Mouse (Mus musculus) kidney, embryonic 14.5 days (tissue): ENCODE measurements around the gene Irs2. TPM values are rescaled to one million over a fixed set of nuclear protein-coding genes. Genes with fewer than 3 reads are reported as not detected.

ENCODE experiments used
- ATAC-seq: fragments of 200-750 bp; cut with Nextera tagmentation; 2 replicates; pipeline ENCODE4 v1.8.0; 2017; ENCODE audit warnings: moderate number of reproducible peaks, mild to moderate bottlenecking, moderate TSS enrichment, moderate library complexity; ENCODE audit not compliant: low FRiP score, low TSS enrichment
- H3K27ac ChIP-seq: fragments of 300-500 bp; sonication (generic); 2 replicates; pipeline ENCODE4 v1.5.1; 2014; ENCODE audit warnings: low read depth, mild to moderate bottlenecking, low read length, moderate library complexity, mixed read lengths
- H3K27me3 ChIP-seq: fragments of 300-500 bp; sonication (generic); 2 replicates; pipeline ENCODE4 v1.6.1; 2014; ENCODE audit warnings: mild to moderate bottlenecking, low read length; ENCODE audit not compliant: control insufficient read depth, insufficient read depth
- H3K36me3 ChIP-seq: fragments of 300-500 bp; sonication (generic); 2 replicates; pipeline ENCODE4 v1.6.1; 2014; ENCODE audit warnings: low read length, mixed read lengths; ENCODE audit not compliant: control insufficient read depth, insufficient read depth
- H3K4me1 ChIP-seq: fragments of 300-500 bp; sonication (generic); 2 replicates; pipeline ENCODE4 v1.6.1; 2014; ENCODE audit warnings: low read length, mixed read lengths; ENCODE audit not compliant: control insufficient read depth, insufficient read depth
- H3K4me2 ChIP-seq: fragments of 300-500 bp; sonication (generic); replicated peaks from 2 replicates; pipeline ENCODE4 v1.6.1; 2014; ENCODE audit warnings: low read depth, mild to moderate bottlenecking, low read length
- H3K4me3 ChIP-seq: fragments of 300-500 bp; sonication (generic); 2 replicates; pipeline ENCODE4 v1.5.1; 2014; ENCODE audit warnings: mild to moderate bottlenecking, low read length
- H3K9ac ChIP-seq: fragments of 300-500 bp; sonication (generic); 2 replicates; pipeline ENCODE4 v1.6.1; 2014; ENCODE audit warnings: low read depth, mild to moderate bottlenecking, low read length, moderate library complexity
- H3K9me3 ChIP-seq: fragments of 300-500 bp; sonication (generic); 2 replicates; pipeline ENCODE4 v1.6.1; 2016; ENCODE audit warnings: low read length; ENCODE audit not compliant: control insufficient read depth
- WGBS: fragments of 180-500 bp; shearing (Covaris S2); extraction: QIAGEN DNeasy Blood & Tissue Kit; methylation state at CpG from one replicate; pipeline ENCODE4 v1.1.7; 2014; 5-methylcytosine and 5-hydroxymethylcytosine counted together
- polyA plus RNA-seq: library from polyadenylated mRNA; unstranded; fragments of >200 nt; fragmentation: Nextera tagmentation; extraction: Ambion mirVana; gene quantifications from 2 replicates; pipeline ENCODE4 v1.2.1, GENCODE M21; 2014

Irs2 gene
- polyA plus RNA-seq, 1 experiment from 2014 or later = 6.6 TPM

DNA sequence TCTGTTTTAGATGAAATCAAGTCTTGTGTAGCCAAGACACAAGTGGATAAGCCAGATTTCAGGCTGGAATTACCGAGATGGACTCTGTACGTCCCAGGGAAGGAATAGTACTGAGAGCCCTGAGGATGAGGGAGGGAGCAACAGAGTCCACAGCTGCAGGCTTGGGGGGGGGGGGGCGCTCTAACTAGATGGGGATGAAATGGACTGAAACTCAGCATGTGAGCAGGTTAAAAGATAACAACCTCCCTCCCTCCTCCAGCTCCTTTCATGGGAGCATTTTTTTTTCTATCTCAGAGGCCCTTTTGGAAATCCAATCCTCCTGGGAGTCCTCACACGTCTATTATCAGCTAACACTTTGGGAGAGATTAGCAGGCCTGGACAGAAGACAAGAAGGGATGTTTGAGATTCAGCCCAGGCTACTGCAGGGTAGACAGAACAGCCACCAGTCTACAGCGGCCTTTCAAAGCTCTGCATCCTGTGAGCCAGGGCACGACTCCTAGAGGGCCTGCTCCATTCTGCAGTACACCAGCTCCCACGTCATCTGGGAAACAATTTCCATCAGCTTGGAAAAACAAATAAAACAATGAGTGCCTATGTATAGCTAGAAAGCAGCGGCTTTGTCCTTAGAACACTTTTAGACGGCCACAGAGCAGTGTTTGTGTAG lies 50.8 kb downstream of the Irs2 start:
- H3K4me2 ChIP-seq = no peak overlapping the region
- H3K27me3 ChIP-seq = no peaks in the 10 kb centered on the region
- 18% methylated on average over 9 of the region's 9 CpGs for whole genome bisulfite sequencing
- no peak overlapping the region for H3K4me3 ChIP-seq
- H3K36me3 ChIP-seq = no peaks in the 10 kb centered on the region
- peaks cover 39% of the 10 kb centered on the region for H3K4me1 ChIP-seq
- ATAC-seq = no peak
- H3K9me3 ChIP-seq = no peaks in the 10 kb centered on the region
- no peak overlapping the region for H3K9ac ChIP-seq
- peak overlapping the region; percentile 32; the same call in 1 of the 2 replicates for H3K27ac ChIP-seq

DNA sequence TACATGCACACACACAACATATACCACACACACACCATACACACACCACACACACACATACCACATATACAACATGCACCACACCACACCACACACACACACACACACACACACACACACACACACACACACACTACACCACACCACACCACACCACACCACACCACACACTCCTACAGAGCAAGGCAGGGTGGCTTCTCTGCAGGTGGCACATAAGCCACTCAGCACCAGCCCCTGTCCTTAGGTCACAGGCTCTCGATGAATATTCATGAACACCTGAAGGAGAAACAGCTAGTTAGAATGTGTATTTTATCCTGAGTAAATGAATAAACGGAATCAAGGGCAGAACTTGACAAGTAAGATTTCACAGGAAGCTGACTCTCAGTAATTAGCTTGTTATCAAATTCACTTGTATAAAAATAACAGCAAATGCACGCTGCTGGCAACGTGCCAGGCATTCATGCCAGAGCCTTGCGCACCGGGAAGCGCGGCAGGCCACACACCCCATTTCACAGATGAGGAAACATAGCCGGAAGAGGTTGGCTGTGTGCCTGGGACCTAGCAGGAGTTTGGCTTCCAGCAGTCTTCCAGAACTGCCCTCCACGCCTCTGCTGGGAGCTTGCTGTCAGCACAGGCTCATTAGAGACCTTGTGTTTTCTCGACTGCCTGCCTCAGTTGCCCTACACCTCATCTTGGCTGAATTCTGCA lies 54.8 kb downstream of the Irs2 start:
- no peaks in the 10 kb centered on the region for H3K36me3 ChIP-seq
- WGBS = 34% methylated on average over 11 of the region's 11 CpGs
- H3K4me3 ChIP-seq = no peak overlapping the region
- ATAC-seq = peak; percentile 72
- H3K9ac ChIP-seq = no peak overlapping the region
- no peaks in the 10 kb centered on the region for H3K9me3 ChIP-seq
- H3K4me1 ChIP-seq = peaks cover 22% of the 10 kb centered on the region
- H3K27ac ChIP-seq = 0 out of 2 replicates have a peak overlapping the region, but pooled peaks have one; percentile 7
- H3K27me3 ChIP-seq = no peaks in the 10 kb centered on the region
- H3K4me2 ChIP-seq = no peak overlapping the region

DNA sequence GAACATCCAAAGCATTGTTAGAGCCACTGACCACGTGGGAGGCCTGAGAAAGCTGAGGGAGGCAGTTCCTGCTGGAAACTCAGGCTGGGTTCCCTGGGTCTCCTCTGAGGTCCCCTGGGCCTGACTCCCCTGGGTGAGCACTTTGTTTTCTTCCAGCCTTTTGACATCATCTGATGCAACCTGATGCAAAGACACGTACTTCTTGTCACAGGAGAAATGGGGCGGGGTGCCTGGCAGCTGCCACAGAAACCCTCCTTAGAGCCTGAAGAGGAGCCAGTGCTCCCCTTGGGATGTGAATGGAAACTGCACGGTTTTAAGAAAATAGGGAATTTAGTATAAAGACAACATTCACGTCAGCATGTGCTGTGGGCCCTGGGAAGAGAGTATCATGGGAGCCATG lies 55.6 kb downstream of the Irs2 start:
- Histone ChIP-seq H3K9me3 (no peaks in the 10 kb centered on the region), H3K4me2 (no peak overlapping the region), H3K4me1 (peaks cover 21% of the 10 kb centered on the region), H3K9ac (no peak overlapping the region), H3K27ac (no peak overlapping the region), H3K4me3 (no peak overlapping the region), H3K27me3 (no peaks in the 10 kb centered on the region), H3K36me3 (no peaks in the 10 kb centered on the region)
- no peak for ATAC-seq
- WGBS = 35% methylated on average over 5 of the region's 5 CpGs

DNA sequence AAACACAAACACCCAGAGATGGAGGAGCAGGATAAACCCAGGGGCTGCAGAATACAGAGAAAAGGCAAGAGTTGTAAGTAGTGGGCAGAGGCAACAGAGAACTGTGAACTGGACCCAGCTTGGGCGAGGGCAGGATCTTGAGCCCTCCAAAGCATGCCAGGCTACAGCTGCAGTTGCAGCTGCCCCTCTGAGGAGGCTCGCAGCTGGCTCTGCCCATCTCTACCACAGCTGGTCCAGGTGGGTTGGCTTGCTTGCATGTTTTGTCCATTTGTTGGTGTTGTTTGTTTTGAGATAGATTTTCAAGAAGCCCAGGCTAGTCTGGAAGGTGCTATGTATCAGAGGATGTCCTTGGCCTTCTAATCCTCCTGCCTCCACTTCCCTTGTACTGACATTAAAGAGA lies 56.0 kb downstream of the Irs2 start:
- Histone ChIP-seq H3K9ac (no peak overlapping the region), H3K4me2 (no peak overlapping the region), H3K36me3 (no peaks in the 10 kb centered on the region), H3K4me3 (no peak overlapping the region), H3K27me3 (no peaks in the 10 kb centered on the region), H3K9me3 (no peaks in the 10 kb centered on the region), H3K4me1 (peaks cover 19% of the 10 kb centered on the region), H3K27ac (no peak overlapping the region)
- no peak for ATAC-seq
- WGBS = 81% methylated on average over 2 of the region's 2 CpGs

DNA sequence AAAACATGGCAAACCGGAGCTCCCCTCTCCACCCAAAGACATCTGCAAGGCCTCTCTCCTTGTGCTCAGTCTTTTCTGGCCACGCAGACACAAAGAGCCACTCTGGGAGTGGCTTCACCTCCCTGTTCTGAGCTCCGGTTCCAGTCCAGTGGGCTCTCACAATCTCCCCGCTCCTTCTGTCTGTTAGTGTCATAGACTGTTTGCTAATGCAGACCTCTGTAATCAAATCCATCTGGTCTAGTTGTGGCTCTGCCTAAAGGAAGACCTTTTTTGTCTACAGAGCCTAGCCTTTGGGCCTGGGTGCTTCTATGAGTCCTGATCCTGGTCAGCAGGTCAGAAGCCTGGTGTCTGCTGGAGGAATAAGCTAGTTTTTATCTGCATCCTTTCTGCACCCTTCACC lies 56.7 kb downstream of the Irs2 start:
- 0 out of 2 replicates have a peak overlapping the region, but pooled peaks have one; percentile 26 for H3K27ac ChIP-seq
- H3K9me3 ChIP-seq = no peaks in the 10 kb centered on the region
- no peak overlapping the region for H3K4me2 ChIP-seq
- no peak overlapping the region for H3K4me3 ChIP-seq
- no peak overlapping the region for H3K9ac ChIP-seq
- no peaks in the 10 kb centered on the region for H3K36me3 ChIP-seq
- ATAC-seq = 0 out of 2 replicates have a peak, but pooled peaks have one; percentile 9
- no peaks in the 10 kb centered on the region for H3K27me3 ChIP-seq
- peaks cover 18% of the 10 kb centered on the region for H3K4me1 ChIP-seq
- 31% methylated on average over 4 of the region's 4 CpGs for WGBS

DNA sequence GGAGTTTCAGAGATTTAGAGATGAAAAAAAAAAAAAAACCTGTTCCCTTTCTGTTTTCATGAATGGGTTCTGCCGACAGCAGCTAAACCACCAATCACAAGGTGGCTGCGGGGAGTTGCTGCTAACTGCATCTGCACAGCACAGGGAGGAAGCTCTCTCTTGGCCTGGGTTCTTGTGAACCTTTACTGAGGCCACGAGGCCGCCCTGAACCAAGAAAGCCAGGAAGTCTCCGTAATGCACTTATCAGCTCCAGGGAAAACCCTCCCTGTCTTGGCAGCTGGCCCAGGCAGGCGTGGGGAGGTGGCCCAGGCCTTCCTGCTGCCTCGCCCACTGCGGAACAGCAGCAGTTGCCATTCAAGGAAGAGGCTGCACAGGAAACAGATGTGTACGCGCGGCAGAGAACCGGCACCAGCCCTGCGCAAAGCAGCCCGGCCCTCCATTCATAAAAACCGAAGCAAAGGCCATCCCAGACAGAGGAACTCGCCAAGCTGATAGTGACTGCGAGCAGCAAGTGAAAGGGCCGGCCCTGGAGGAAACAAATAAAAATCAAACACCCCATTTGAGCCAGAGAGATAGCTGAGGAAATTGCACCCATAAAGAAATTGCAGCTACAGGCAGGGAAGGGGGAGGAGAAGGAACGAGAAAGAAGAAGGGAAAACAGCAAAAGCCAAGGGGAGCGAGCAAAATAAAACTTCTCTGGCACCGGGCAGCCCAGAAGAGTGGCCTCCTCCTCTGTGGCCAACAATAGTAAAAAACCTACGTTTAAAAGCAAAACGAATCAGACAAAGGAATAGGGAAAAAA lies 62.1 kb downstream of the Irs2 start:
- Histone ChIP-seq H3K4me1 (peaks cover 29% of the 10 kb centered on the region), H3K4me3 (peak overlapping the region; percentile 13; the same call in 1 of the 2 replicates), H3K4me2 (peak overlapping the region; percentile 26), H3K36me3 (no peaks in the 10 kb centered on the region), H3K9me3 (no peaks in the 10 kb centered on the region), H3K27me3 (no peaks in the 10 kb centered on the region), H3K27ac (peak overlapping the region; percentile 86), H3K9ac (peak overlapping the region; percentile 50; the same call in 1 of the 2 replicates)
- 3% methylated on average over 23 of the region's 23 CpGs for WGBS
- ATAC-seq = peak; percentile 90

DNA sequence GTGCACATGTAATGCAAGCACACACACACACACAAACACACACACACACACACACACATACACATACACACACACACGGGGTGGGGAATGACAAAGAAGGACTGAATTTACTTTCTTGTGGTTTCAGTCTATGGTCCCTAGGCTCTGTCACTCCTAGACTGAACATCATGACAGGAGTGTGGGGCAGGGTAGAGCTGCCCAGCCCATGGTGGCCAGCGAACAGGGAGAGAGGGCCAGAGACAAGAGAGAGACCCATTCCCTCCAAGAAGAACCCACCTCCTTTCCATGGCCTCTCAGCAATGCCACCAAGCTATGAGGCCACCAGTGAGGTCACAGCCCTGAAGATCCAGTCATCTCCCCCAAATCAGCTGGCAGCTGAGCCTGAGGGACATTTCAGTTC lies 62.8 kb downstream of the Irs2 start:
- Histone ChIP-seq H3K36me3 (no peaks in the 10 kb centered on the region), H3K9ac (no peak overlapping the region), H3K4me2 (peak overlapping the region; percentile 26), H3K27ac (peak overlapping the region; percentile 86), H3K27me3 (no peaks in the 10 kb centered on the region), H3K9me3 (no peaks in the 10 kb centered on the region), H3K4me1 (peaks cover 29% of the 10 kb centered on the region), H3K4me3 (no peak overlapping the region)
- WGBS = 52% methylated on average over 2 of the region's 2 CpGs
- peak; percentile 29; the same call in 1 of the 2 replicates for ATAC-seq

DNA sequence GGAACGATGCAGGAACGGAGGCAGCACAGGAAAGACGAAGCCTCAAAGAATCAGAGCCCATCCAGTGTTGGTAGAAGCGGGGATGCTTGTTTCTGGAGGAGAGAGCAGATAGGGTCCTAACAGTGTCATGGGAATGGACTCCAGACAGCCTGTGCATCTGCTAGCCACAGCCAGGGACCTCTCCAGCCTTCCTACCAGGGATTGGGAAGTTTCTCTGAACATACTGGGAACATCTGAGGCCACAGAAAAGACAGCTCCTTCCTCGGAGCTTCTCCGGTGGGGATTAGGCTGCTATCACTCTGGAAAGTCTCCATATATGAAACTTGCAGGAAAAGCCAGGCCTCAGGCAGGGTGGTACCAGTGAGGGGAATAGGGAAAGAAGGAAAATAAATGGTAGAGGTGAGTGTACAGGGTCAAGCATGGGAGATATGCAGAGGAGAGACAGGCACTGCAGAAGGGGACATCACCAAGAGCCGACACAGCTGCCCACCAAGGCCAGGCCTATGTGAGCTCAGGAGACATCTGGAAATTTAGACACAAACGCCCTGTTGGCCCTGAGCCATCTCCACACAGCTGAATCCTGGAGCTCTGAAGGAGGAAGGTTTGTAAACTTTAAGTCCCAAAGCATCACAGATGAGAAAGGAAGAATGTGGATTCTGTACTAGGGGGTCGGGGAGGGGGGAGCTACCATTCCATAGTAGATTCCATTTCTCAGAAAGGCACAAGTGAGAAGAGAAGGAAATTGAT lies 64.8 kb downstream of the Irs2 start:
- H3K4me1 ChIP-seq = peaks cover 36% of the 10 kb centered on the region
- 66% methylated on average over 9 of the region's 9 CpGs for WGBS
- no peak for ATAC-seq

More for the DNA sequence above, 64.8 kb downstream of the Irs2 start:
- Histone ChIP-seq H3K9me3 (no peaks in the 10 kb centered on the region), H3K9ac (no peak overlapping the region), H3K27me3 (no peaks in the 10 kb centered on the region), H3K4me3 (no peak overlapping the region), H3K36me3 (no peaks in the 10 kb centered on the region), H3K27ac (no peak overlapping the region; the same call in 1 of the 2 replicates), H3K4me2 (no peak overlapping the region)
